Mouse (Mus musculus) lung, adult 2 months (tissue): ENCODE data around the gene Atg7.

Experiments used
- CTCF ChIP-seq: fragments of 200-500 bp; IDR thresholded peaks from 2 replicates; pipeline ENCODE4 v1.5.1; 2011; ENCODE audit warnings: mild to moderate bottlenecking, low read length, control low read depth; ENCODE audit not compliant: insufficient read depth
- POLR2A ChIP-seq: fragments of 200-500 bp; IDR thresholded peaks from 2 replicates; pipeline ENCODE4 v1.6.1; 2011; ENCODE audit warnings: low read depth, mild to moderate bottlenecking, control low read depth, low read length, borderline replicate concordance; ENCODE audit errors: extremely low read depth

DNA sequence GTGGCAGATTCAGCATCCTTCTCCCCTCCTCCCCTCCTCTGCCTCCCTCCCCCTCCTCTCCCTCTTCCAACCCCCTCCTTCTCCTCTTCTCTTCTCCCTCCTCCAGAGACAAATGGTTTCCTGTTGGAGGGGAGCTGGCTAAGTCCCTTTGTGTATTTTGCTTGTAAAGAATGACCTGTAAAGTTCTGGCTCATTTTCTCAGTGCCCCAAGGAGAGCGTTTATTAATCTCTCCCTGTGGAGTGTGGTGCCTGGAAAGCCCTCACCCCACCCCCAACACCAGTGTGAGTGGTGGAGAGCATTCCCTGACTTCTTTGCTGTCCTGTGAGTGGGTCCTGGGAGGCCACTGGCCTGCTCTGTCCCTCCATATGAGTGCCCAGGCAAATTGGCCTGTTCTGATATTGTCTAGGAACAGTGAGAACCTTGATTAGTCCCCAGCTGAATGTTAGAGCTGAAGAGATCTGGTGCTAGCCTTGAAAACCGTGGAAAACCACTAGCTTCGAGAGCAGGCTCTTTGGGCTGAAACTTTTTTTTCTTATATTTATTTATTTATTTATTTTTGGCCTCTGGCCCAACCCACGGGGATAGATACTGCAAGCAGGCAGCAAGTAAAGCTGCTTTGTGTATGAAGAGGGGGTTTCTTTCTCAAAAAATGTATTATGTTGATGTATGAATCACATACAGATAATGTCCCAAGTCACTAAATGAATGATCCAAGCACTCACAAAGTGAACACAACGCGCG, 72.6 kb downstream of the Atg7 start:
- TF ChIP-seq CTCF (no peak), POLR2A (no peak)
